Mouse (Mus musculus): ENCODE measurements around the gene Crlf3. TPM values are rescaled to one million over a fixed set of nuclear protein-coding genes. Genes with fewer than 3 reads are reported as not detected.

Crlf3 gene
- polyA plus RNA-seq, 1 experiment: 18.0 TPM

- Histone ChIP-seq H3ac (ENCODE audit: control insufficient read depth, insufficient read length, low read depth) (no peak overlapping the region), H3K36me3 (ENCODE audit: control insufficient read depth, insufficient read depth) (peaks cover 59% of the 10 kb centered on the region), H3K79me3 (ENCODE audit: low read depth) (peaks cover 2% of the 10 kb centered on the region), H3K27me3 (ENCODE audit: control insufficient read depth, insufficient read depth, insufficient read length) (no peaks in the 10 kb centered on the region), H3K79me2 (ENCODE audit: control insufficient read depth, insufficient read depth) (peaks cover 29% of the 10 kb centered on the region), H3K4me3 (ENCODE audit: insufficient read depth, poor library complexity, severe bottlenecking) (no peak overlapping the region)
- TF ChIP-seq USF1 (IDR thresholded peaks at IDR 0.05; ENCODE audit: low read depth) (no peak), MYOG (IDR thresholded peaks at IDR 0.05; ENCODE audit: control insufficient read depth, extremely low read depth, insufficient read length) (no peak), FOSL1 (IDR thresholded peaks at IDR 0.05; ENCODE audit: insufficient read depth, low read length, poor library complexity, severe bottlenecking) (no peak), CTCF (IDR thresholded peaks at IDR 0.05; ENCODE audit: control insufficient read depth, insufficient read depth, insufficient read length) (no peak), MAX (IDR thresholded peaks at IDR 0.05) (no peak), MYOD1 (IDR thresholded peaks at IDR 0.05; ENCODE audit: control insufficient read depth, insufficient read length, low read depth) (no peak), CEBPB (IDR thresholded peaks at IDR 0.05; ENCODE audit: low read depth) (no peak)
Observed at GRCm38 (mm10) chr11:80062159-80062558, 18.6 kb downstream of the Crlf3 start.

GRCm38 (mm10) chr11:80056141-80056540, 24.6 kb downstream of the Crlf3 start:
- Histone ChIP-seq H3K36me3 (ENCODE audit: control insufficient read depth, insufficient read depth) (peaks cover 78% of the 10 kb centered on the region), H3K27me3 (ENCODE audit: control insufficient read depth, insufficient read depth, insufficient read length) (no peaks in the 10 kb centered on the region), H3K4me3 (ENCODE audit: insufficient read depth, poor library complexity, severe bottlenecking) (no peak overlapping the region), H3K79me3 (ENCODE audit: low read depth) (no peaks in the 10 kb centered on the region), H3ac (ENCODE audit: control insufficient read depth, insufficient read length, low read depth) (no peak overlapping the region), H3K79me2 (ENCODE audit: control insufficient read depth, insufficient read depth) (no peaks in the 10 kb centered on the region)
- no peak for TF ChIP-seq USF1 (IDR thresholded peaks at IDR 0.05; ENCODE audit: low read depth)
- TF ChIP-seq MAX (IDR thresholded peaks at IDR 0.05): no peak
- TF ChIP-seq CTCF (IDR thresholded peaks at IDR 0.05; ENCODE audit: control insufficient read depth, insufficient read depth, insufficient read length): no peak
- TF ChIP-seq FOSL1 (IDR thresholded peaks at IDR 0.05; ENCODE audit: insufficient read depth, low read length, poor library complexity, severe bottlenecking): no peak
- TF ChIP-seq MYOD1 (IDR thresholded peaks at IDR 0.05; ENCODE audit: control insufficient read depth, insufficient read length, low read depth): no peak
- no peak for TF ChIP-seq CEBPB (IDR thresholded peaks at IDR 0.05; ENCODE audit: low read depth)
- TF ChIP-seq MYOG (IDR thresholded peaks at IDR 0.05; ENCODE audit: control insufficient read depth, extremely low read depth, insufficient read length): no peak

DNA sequence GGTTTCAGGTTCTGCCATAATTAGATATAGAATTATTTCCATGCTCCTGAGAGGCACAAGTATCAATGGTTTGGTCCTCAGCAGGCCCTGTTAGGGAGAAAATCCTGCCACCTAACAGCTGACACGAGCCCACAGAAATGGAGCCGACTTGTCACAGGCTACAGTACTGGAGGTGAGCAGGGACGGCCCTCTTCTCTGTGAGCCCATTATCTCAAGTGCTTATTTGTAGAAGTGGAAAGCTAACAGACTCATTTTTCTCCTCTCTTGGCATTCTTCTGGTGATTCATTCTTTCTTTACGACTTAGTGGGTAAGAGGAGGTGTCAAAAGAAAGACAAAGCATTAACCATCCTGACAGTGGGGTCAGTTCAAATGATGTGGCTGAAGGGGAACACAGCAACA, 26.1 kb downstream of the Crlf3 start:
- peaks cover 70% of the 10 kb centered on the region for H3K36me3 ChIP-seq (ENCODE audit: control insufficient read depth, insufficient read depth)
- no peak overlapping the region for H3ac ChIP-seq (ENCODE audit: control insufficient read depth, insufficient read length, low read depth)

GRCm38 (mm10) chr11:80053171-80053570, 27.6 kb downstream of the Crlf3 start:
- Histone ChIP-seq H3ac (ENCODE audit: control insufficient read depth, insufficient read length, low read depth) (no peak overlapping the region), H3K4me3 (ENCODE audit: insufficient read depth, poor library complexity, severe bottlenecking) (no peak overlapping the region), H3K27me3 (ENCODE audit: control insufficient read depth, insufficient read depth, insufficient read length) (no peaks in the 10 kb centered on the region), H3K36me3 (ENCODE audit: control insufficient read depth, insufficient read depth) (peaks cover 65% of the 10 kb centered on the region), H3K79me2 (ENCODE audit: control insufficient read depth, insufficient read depth) (peaks cover 7% of the 10 kb centered on the region), H3K79me3 (ENCODE audit: low read depth) (no peaks in the 10 kb centered on the region)
- TF ChIP-seq CEBPB (IDR thresholded peaks at IDR 0.05; ENCODE audit: low read depth) (no peak), USF1 (IDR thresholded peaks at IDR 0.05; ENCODE audit: low read depth) (no peak), MYOG (IDR thresholded peaks at IDR 0.05; ENCODE audit: control insufficient read depth, extremely low read depth, insufficient read length) (no peak), MAX (IDR thresholded peaks at IDR 0.05) (no peak), CTCF (IDR thresholded peaks at IDR 0.05; ENCODE audit: control insufficient read depth, insufficient read depth, insufficient read length) (no peak)

More for the DNA sequence above, 26.1 kb downstream of the Crlf3 start:
- no peaks in the 10 kb centered on the region for H3K27me3 ChIP-seq (ENCODE audit: control insufficient read depth, insufficient read depth, insufficient read length)
- TF ChIP-seq USF1 (IDR thresholded peaks at IDR 0.05; ENCODE audit: low read depth) (no peak), MAX (IDR thresholded peaks at IDR 0.05) (no peak), MYOG (IDR thresholded peaks at IDR 0.05; ENCODE audit: control insufficient read depth, extremely low read depth, insufficient read length) (no peak), MYOD1 (IDR thresholded peaks at IDR 0.05; ENCODE audit: control insufficient read depth, insufficient read length, low read depth) (no peak), CEBPB (IDR thresholded peaks at IDR 0.05; ENCODE audit: low read depth) (no peak), FOSL1 (IDR thresholded peaks at IDR 0.05; ENCODE audit: insufficient read depth, low read length, poor library complexity, severe bottlenecking) (no peak), CTCF (IDR thresholded peaks at IDR 0.05; ENCODE audit: control insufficient read depth, insufficient read depth, insufficient read length) (no peak)
- peaks cover under 1% of the 10 kb centered on the region for H3K79me2 ChIP-seq (ENCODE audit: control insufficient read depth, insufficient read depth)
- no peak overlapping the region for H3K4me3 ChIP-seq (ENCODE audit: insufficient read depth, poor library complexity, severe bottlenecking)
- H3K79me3 ChIP-seq (ENCODE audit: low read depth): no peaks in the 10 kb centered on the region

- Histone ChIP-seq H3K36me3 (ENCODE audit: control insufficient read depth, insufficient read depth) (peaks cover 62% of the 10 kb centered on the region), H3K27me3 (ENCODE audit: control insufficient read depth, insufficient read depth, insufficient read length) (no peaks in the 10 kb centered on the region), H3K79me2 (ENCODE audit: control insufficient read depth, insufficient read depth) (peaks cover 7% of the 10 kb centered on the region), H3K79me3 (ENCODE audit: low read depth) (no peaks in the 10 kb centered on the region), H3K4me3 (ENCODE audit: insufficient read depth, poor library complexity, severe bottlenecking) (no peak overlapping the region), H3ac (ENCODE audit: control insufficient read depth, insufficient read length, low read depth) (no peak overlapping the region)
- TF ChIP-seq MAX (IDR thresholded peaks at IDR 0.05) (no peak), MYOG (IDR thresholded peaks at IDR 0.05; ENCODE audit: control insufficient read depth, extremely low read depth, insufficient read length) (no peak), FOSL1 (IDR thresholded peaks at IDR 0.05; ENCODE audit: insufficient read depth, low read length, poor library complexity, severe bottlenecking) (no peak), CEBPB (IDR thresholded peaks at IDR 0.05; ENCODE audit: low read depth) (no peak), USF1 (IDR thresholded peaks at IDR 0.05; ENCODE audit: low read depth) (no peak), MYOD1 (IDR thresholded peaks at IDR 0.05; ENCODE audit: control insufficient read depth, insufficient read length, low read depth) (no peak), CTCF (IDR thresholded peaks at IDR 0.05; ENCODE audit: control insufficient read depth, insufficient read depth, insufficient read length) (no peak)
Observed at GRCm38 (mm10) chr11:80052456-80052855, 28.3 kb downstream of the Crlf3 start.

GRCm38 (mm10) chr11:80050088-80050487, 30.7 kb downstream of the Crlf3 start:
- Histone ChIP-seq H3K27me3 (ENCODE audit: control insufficient read depth, insufficient read depth, insufficient read length) (no peaks in the 10 kb centered on the region), H3K4me3 (ENCODE audit: insufficient read depth, poor library complexity, severe bottlenecking) (no peak overlapping the region), H3K79me3 (ENCODE audit: low read depth) (no peaks in the 10 kb centered on the region), H3ac (ENCODE audit: control insufficient read depth, insufficient read length, low read depth) (no peak overlapping the region), H3K36me3 (ENCODE audit: control insufficient read depth, insufficient read depth) (peaks cover 47% of the 10 kb centered on the region), H3K79me2 (ENCODE audit: control insufficient read depth, insufficient read depth) (peaks cover 7% of the 10 kb centered on the region)
- TF ChIP-seq MAX (IDR thresholded peaks at IDR 0.05) (no peak), MYOD1 (IDR thresholded peaks at IDR 0.05; ENCODE audit: control insufficient read depth, insufficient read length, low read depth) (peak; percentile 36), MYOG (IDR thresholded peaks at IDR 0.05; ENCODE audit: control insufficient read depth, extremely low read depth, insufficient read length) (no peak), USF1 (IDR thresholded peaks at IDR 0.05; ENCODE audit: low read depth) (no peak), FOSL1 (IDR thresholded peaks at IDR 0.05; ENCODE audit: insufficient read depth, low read length, poor library complexity, severe bottlenecking) (no peak)

All from C2C12 (cell line).